Mouse (Mus musculus) neural tube, embryonic 13.5 days (tissue): ENCODE results near the gene Prom1. TPM values are rescaled to one million over a fixed set of nuclear protein-coding genes. Genes with fewer than 3 reads are reported as not detected.

ENCODE experiments used
- ATAC-seq: fragments of 200-750 bp; cut with Nextera tagmentation; 2 replicates; pipeline ENCODE4 v1.8.0; 2017; ENCODE audit warnings: low read depth, mild to moderate bottlenecking, moderate TSS enrichment, moderate library complexity
- H3K27ac ChIP-seq: fragments of 300-500 bp; sonication (generic); replicated peaks from 2 replicates; pipeline ENCODE4 v1.5.1; 2015; ENCODE audit warnings: moderate library complexity, mild to moderate bottlenecking, inconsistent platforms
- H3K27me3 ChIP-seq: fragments of 300-500 bp; sonication (generic); 2 replicates; pipeline ENCODE4 v1.6.1; 2015; ENCODE audit warnings: mild to moderate bottlenecking, inconsistent platforms
- H3K36me3 ChIP-seq: fragments of 300-500 bp; sonication (generic); 2 replicates; pipeline ENCODE4 v1.6.1; 2015; ENCODE audit warnings: mild to moderate bottlenecking, inconsistent platforms
- H3K4me1 ChIP-seq: fragments of 300-500 bp; sonication (generic); replicated peaks from 2 replicates; pipeline ENCODE4 v1.6.1; 2015; ENCODE audit warnings: inconsistent platforms
- H3K4me2 ChIP-seq: fragments of 300-500 bp; sonication (generic); 2 replicates; pipeline ENCODE4 v1.6.1; 2015; ENCODE audit warnings: inconsistent platforms, mild to moderate bottlenecking, moderate library complexity
- H3K4me3 ChIP-seq: fragments of 300-500 bp; sonication (generic); 2 replicates; pipeline ENCODE4 v1.5.1; 2015; ENCODE audit warnings: mild to moderate bottlenecking, inconsistent platforms
- H3K9ac ChIP-seq: fragments of 300-500 bp; sonication (generic); 2 replicates; pipeline ENCODE4 v1.6.1; 2015; ENCODE audit warnings: moderate library complexity, mild to moderate bottlenecking, inconsistent platforms
- H3K9me3 ChIP-seq: fragments of 300-500 bp; sonication (generic); 2 replicates; pipeline ENCODE4 v1.6.1; 2016; ENCODE audit warnings: inconsistent platforms
- WGBS: fragments of 180-500 bp; shearing (Covaris S2); methylation state at CpG from one replicate; pipeline ENCODE4 v1.1.7; 2015; 5-methylcytosine and 5-hydroxymethylcytosine counted together
- polyA plus RNA-seq: library from polyadenylated mRNA; unstranded; fragments of >200 nt; fragmentation: Nextera tagmentation; extraction: Ambion mirVana; gene quantifications from 2 replicates; pipeline ENCODE4 v1.2.1, GENCODE M21; 2015

The Prom1 gene
- polyA plus RNA-seq, 1 experiment from 2014 or later = 39.1 TPM

GRCm38 (mm10) chr5:43994981-43995380 is 106.9 kb downstream of the Prom1 start:
- H3K9ac ChIP-seq = no peak overlapping the region
- ATAC-seq = no peak
- H3K27me3 ChIP-seq = no peaks in the 10 kb centered on the region
- no peaks in the 10 kb centered on the region for H3K4me1 ChIP-seq
- H3K27ac ChIP-seq = no peak overlapping the region
- H3K36me3 ChIP-seq = 0 out of 2 replicates have a peak, but pooled peaks cover 3% of the 10 kb centered on the region
- 91% methylated on average over 2 of the region's 2 CpGs for WGBS
- no peak overlapping the region for H3K4me2 ChIP-seq
- H3K9me3 ChIP-seq = no peaks in the 10 kb centered on the region
- no peak overlapping the region for H3K4me3 ChIP-seq

- H3K4me2 ChIP-seq = no peak overlapping the region
- H3K27me3 ChIP-seq = no peaks in the 10 kb centered on the region
- no peak overlapping the region for H3K4me3 ChIP-seq
- no peaks in the 10 kb centered on the region for H3K36me3 ChIP-seq
- H3K9ac ChIP-seq = no peak overlapping the region
- 52% methylated on average over 6 of the region's 6 CpGs for WGBS
- H3K4me1 ChIP-seq = no peaks in the 10 kb centered on the region
- H3K27ac ChIP-seq = no peak overlapping the region
- ATAC-seq = no peak; the same call in 1 of the 2 replicates
- no peaks in the 10 kb centered on the region for H3K9me3 ChIP-seq
Measured at GRCm38 (mm10) chr5:43990316-43990715, 111.5 kb downstream of the Prom1 start.

- H3K4me1 ChIP-seq = no peaks in the 10 kb centered on the region
- no peak overlapping the region for H3K4me3 ChIP-seq
- no peaks in the 10 kb centered on the region for H3K36me3 ChIP-seq
- H3K27me3 ChIP-seq = no peaks in the 10 kb centered on the region
- no peak for ATAC-seq
- WGBS = 82% methylated on average over 5 of the region's 5 CpGs
- no peaks in the 10 kb centered on the region for H3K9me3 ChIP-seq
- H3K27ac ChIP-seq = no peak overlapping the region
- H3K4me2 ChIP-seq = no peak overlapping the region
- H3K9ac ChIP-seq = no peak overlapping the region
Measured at GRCm38 (mm10) chr5:43989017-43989416, 112.8 kb downstream of the Prom1 start.

GRCm38 (mm10) chr5:43986212-43986611 is 115.6 kb downstream of the Prom1 start:
- Histone ChIP-seq H3K27ac (no peak overlapping the region), H3K27me3 (no peaks in the 10 kb centered on the region), H3K9ac (no peak overlapping the region), H3K9me3 (no peaks in the 10 kb centered on the region), H3K36me3 (no peaks in the 10 kb centered on the region), H3K4me2 (no peak overlapping the region), H3K4me1 (no peaks in the 10 kb centered on the region), H3K4me3 (no peak overlapping the region)
- no peak for ATAC-seq

GRCm38 (mm10) chr5:43982896-43983295 is 118.9 kb downstream of the Prom1 start:
- Histone ChIP-seq H3K36me3 (no peaks in the 10 kb centered on the region), H3K27me3 (no peaks in the 10 kb centered on the region), H3K9me3 (no peaks in the 10 kb centered on the region), H3K4me2 (no peak overlapping the region), H3K27ac (no peak overlapping the region), H3K4me3 (no peak overlapping the region), H3K4me1 (no peaks in the 10 kb centered on the region), H3K9ac (no peak overlapping the region)
- ATAC-seq = no peak
- WGBS = 65% methylated on average over 1 of the region's 1 CpGs

- 63% methylated on average over 4 of the region's 4 CpGs for WGBS
Measured at GRCm38 (mm10) chr5:43981620-43982019, 120.2 kb downstream of the Prom1 start, which contains the start of gene Fgfbp1. Gene Fgfbp1, minus strand, starts transcription at chr5:43981779.

GRCm38 (mm10) chr5:43980397-43980796 is 121.4 kb downstream of the Prom1 start:
- H3K4me2 ChIP-seq = no peak overlapping the region
- no peak overlapping the region for H3K27ac ChIP-seq
- ATAC-seq = no peak
- no peaks in the 10 kb centered on the region for H3K36me3 ChIP-seq
- H3K9me3 ChIP-seq = no peaks in the 10 kb centered on the region
- H3K27me3 ChIP-seq = no peaks in the 10 kb centered on the region
- H3K9ac ChIP-seq = no peak overlapping the region
- H3K4me1 ChIP-seq = no peaks in the 10 kb centered on the region
- H3K4me3 ChIP-seq = no peak overlapping the region
- 83% methylated on average over 2 of the region's 2 CpGs for WGBS

More at GRCm38 (mm10) chr5:43981620-43982019, 120.2 kb downstream of the Prom1 start, which contains the start of gene Fgfbp1:
- no peak within 1 kb of the TSS for H3K4me2 ChIP-seq
- no peak within 1 kb of the TSS for H3K9ac ChIP-seq
- H3K36me3 ChIP-seq = no peaks in the 10 kb centered on the region
- no peak within 1 kb of the TSS for H3K4me3 ChIP-seq
- H3K4me1 ChIP-seq = no peaks in the 10 kb centered on the region
- H3K9me3 ChIP-seq = no peaks in the 10 kb centered on the region
- no peak for ATAC-seq
- no peak within 1 kb of the TSS for H3K27ac ChIP-seq
- no peaks in the 10 kb centered on the region for H3K27me3 ChIP-seq

GRCm38 (mm10) chr5:43976821-43977561 is 124.8 kb downstream of the Prom1 start:
- Histone ChIP-seq H3K9ac (no peak overlapping the region), H3K9me3 (no peaks in the 10 kb centered on the region), H3K4me3 (no peak overlapping the region), H3K27ac (no peak overlapping the region), H3K4me2 (no peak overlapping the region), H3K36me3 (no peaks in the 10 kb centered on the region), H3K27me3 (no peaks in the 10 kb centered on the region), H3K4me1 (no peaks in the 10 kb centered on the region)
- 76% methylated on average over 1 of the region's 1 CpGs for WGBS
- no peak for ATAC-seq

GRCm38 (mm10) chr5:43974166-43974565 is 127.7 kb downstream of the Prom1 start:
- no peaks in the 10 kb centered on the region for H3K27me3 ChIP-seq
- WGBS = 88% methylated on average over 6 of the region's 6 CpGs

GRCm38 (mm10) chr5:43971156-43971555 is 130.7 kb downstream of the Prom1 start:
- Histone ChIP-seq H3K36me3 (no peaks in the 10 kb centered on the region), H3K27me3 (no peaks in the 10 kb centered on the region), H3K4me3 (no peak overlapping the region), H3K27ac (no peak overlapping the region), H3K4me1 (no peaks in the 10 kb centered on the region), H3K9ac (no peak overlapping the region), H3K4me2 (no peak overlapping the region), H3K9me3 (no peaks in the 10 kb centered on the region)
- ATAC-seq = no peak
- WGBS = 82% methylated on average over 2 of the region's 2 CpGs

More at GRCm38 (mm10) chr5:43974166-43974565, 127.7 kb downstream of the Prom1 start:
- no peak for ATAC-seq
- Histone ChIP-seq H3K27ac (no peak overlapping the region), H3K4me3 (no peak overlapping the region), H3K36me3 (no peaks in the 10 kb centered on the region), H3K9me3 (no peaks in the 10 kb centered on the region), H3K4me1 (no peaks in the 10 kb centered on the region), H3K9ac (no peak overlapping the region), H3K4me2 (no peak overlapping the region)

GRCm38 (mm10) chr5:43970532-43970931 is 131.3 kb downstream of the Prom1 start:
- H3K4me1 ChIP-seq = no peaks in the 10 kb centered on the region
- H3K36me3 ChIP-seq = no peaks in the 10 kb centered on the region
- no peaks in the 10 kb centered on the region for H3K9me3 ChIP-seq
- no peak overlapping the region for H3K27ac ChIP-seq
- 78% methylated on average over 2 of the region's 2 CpGs for WGBS
- no peak overlapping the region for H3K9ac ChIP-seq
- no peaks in the 10 kb centered on the region for H3K27me3 ChIP-seq
- H3K4me2 ChIP-seq = no peak overlapping the region
- ATAC-seq = no peak
- H3K4me3 ChIP-seq = no peak overlapping the region

GRCm38 (mm10) chr5:43968634-43969033 is 133.2 kb downstream of the Prom1 start:
- Histone ChIP-seq H3K9me3 (no peaks in the 10 kb centered on the region), H3K36me3 (no peaks in the 10 kb centered on the region), H3K4me2 (no peak overlapping the region), H3K4me3 (no peak overlapping the region), H3K9ac (no peak overlapping the region), H3K27me3 (no peaks in the 10 kb centered on the region), H3K4me1 (no peaks in the 10 kb centered on the region), H3K27ac (no peak overlapping the region)
- 45% methylated on average over 2 of the region's 2 CpGs for WGBS
- no peak for ATAC-seq

GRCm38 (mm10) chr5:43961056-43961455 is 140.8 kb downstream of the Prom1 start:
- Histone ChIP-seq H3K4me3 (no peak overlapping the region), H3K4me2 (no peak overlapping the region), H3K27me3 (no peaks in the 10 kb centered on the region), H3K4me1 (no peaks in the 10 kb centered on the region), H3K9me3 (no peaks in the 10 kb centered on the region), H3K9ac (no peak overlapping the region), H3K27ac (no peak overlapping the region), H3K36me3 (no peaks in the 10 kb centered on the region)
- ATAC-seq = no peak
- 92% methylated on average over 3 of the region's 3 CpGs for WGBS
